Mouse (Mus musculus) small intestine, adult 2 months (tissue): ENCODE measurements around the gene Ddx19b.
"Not testable (repeated sequence)": the region's sequence is repeated elsewhere in the genome, so short reads cannot be mapped to it uniquely, and the experiment has no call there.

Experiments used
- CTCF ChIP-seq: fragments of 200-500 bp; IDR thresholded peaks from 2 replicates; pipeline ENCODE4 v1.5.1; 2012; ENCODE audit warnings: low read depth, mild to moderate bottlenecking, control low read depth, inconsistent platforms, low read length, moderate library complexity, mixed read lengths; ENCODE audit not compliant: insufficient replicate concordance, insufficient read length; ENCODE audit errors: extremely low read depth
- POLR2A ChIP-seq: fragments of 200-500 bp; IDR thresholded peaks from 2 replicates; pipeline ENCODE4 v1.6.1; 2012; ENCODE audit warnings: low read depth, mild to moderate bottlenecking, control low read depth, inconsistent platforms, low read length, moderate library complexity

DNA sequence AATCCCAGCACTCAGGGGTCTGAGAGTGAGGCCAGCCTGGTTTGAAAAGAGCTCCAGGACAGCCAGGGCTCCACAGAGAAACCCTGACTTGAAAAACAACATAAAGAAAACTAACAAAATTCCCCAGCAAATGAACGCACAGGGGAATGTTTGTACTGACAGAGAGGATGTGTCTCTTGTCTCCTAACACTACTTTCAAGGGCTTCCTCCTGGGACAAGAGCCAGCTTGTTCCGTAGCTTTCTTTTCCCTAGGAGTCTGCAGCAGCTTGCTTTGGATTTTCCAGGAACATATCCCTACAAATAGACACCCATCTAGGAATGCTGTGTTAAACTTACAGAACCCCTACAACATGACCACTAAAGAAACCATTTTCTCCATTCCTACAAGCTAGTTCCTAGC is 53.6 kb downstream of the Ddx19b start:
- TF ChIP-seq POLR2A, CTCF: not testable (repeated sequence)
